Mouse (Mus musculus) forebrain, embryonic 10.5 days (tissue): ENCODE data around the gene Araf. TPM values are rescaled to one million over a fixed set of nuclear protein-coding genes. Genes with fewer than 3 reads are reported as not detected.
A peak's percentile ranks its signal among the peaks of the same experiment; 100 is the strongest.

Source experiments
- DNase-seq: peaks from one replicate; pipeline ENCODE4 v3.0.0-alpha.2; 2017; ENCODE audit warnings: low spot score; ENCODE audit errors: extremely low spot score
- H3K27ac ChIP-seq: fragments of 300-500 bp; sonication (generic); 2 replicates; pipeline ENCODE4 v1.5.1; 2016; ENCODE audit warnings: mild to moderate bottlenecking
- H3K27me3 ChIP-seq: fragments of 300-500 bp; sonication (generic); 2 replicates; pipeline ENCODE4 v1.6.1; 2016; ENCODE audit warnings: mild to moderate bottlenecking; ENCODE audit not compliant: poor library complexity, severe bottlenecking
- H3K36me3 ChIP-seq: fragments of 300-500 bp; sonication (generic); replicated peaks from 2 replicates; pipeline ENCODE4 v1.6.1; 2016; ENCODE audit warnings: mild to moderate bottlenecking, moderate library complexity
- H3K4me1 ChIP-seq: fragments of 300-500 bp; sonication (generic); 2 replicates; pipeline ENCODE4 v1.6.1; 2016
- H3K4me3 ChIP-seq: fragments of 300-500 bp; sonication (generic); 2 replicates; pipeline ENCODE4 v1.5.1; 2016; ENCODE audit warnings: mild to moderate bottlenecking, moderate library complexity
- H3K9me3 ChIP-seq: fragments of 300-500 bp; sonication (generic); 2 replicates; pipeline ENCODE4 v1.6.1; 2016; ENCODE audit warnings: mild to moderate bottlenecking, moderate library complexity
- WGBS: fragments of 180-500 bp; shearing (Covaris S2); methylation state at CpG from one replicate; pipeline ENCODE4 v1.1.7; 2016; 5-methylcytosine and 5-hydroxymethylcytosine counted together
- microRNA-seq: library from miRNA; unstranded; fragments of <30 nt; microRNA quantifications from one replicate; pipeline ENCODE4, GENCODE M21; 2017
- polyA plus RNA-seq: library from polyadenylated mRNA; unstranded; fragments of >200 nt; fragmentation: Nextera tagmentation; extraction: Ambion mirVana; gene quantifications from 2 replicates; pipeline ENCODE4 v1.2.1, GENCODE M21; 2016

The Araf gene
- polyA plus RNA-seq, 1 experiment from 2014 or later: 91.9 TPM

GRCm38 (mm10) chrX:20862105-20863065, 64.8 kb downstream of the Araf start:
- no peak for DNase-seq
- 45% methylated on average over 29 of the region's 29 CpGs for WGBS
- no peaks in the 10 kb centered on the region for H3K27me3 ChIP-seq
- H3K4me1 ChIP-seq: peaks cover 9% of the 10 kb centered on the region
- H3K4me3 ChIP-seq: no peak overlapping the region
- H3K9me3 ChIP-seq: peaks cover 6% of the 10 kb centered on the region; the same call in 1 of the 2 replicates
- H3K36me3 ChIP-seq: peaks cover 21% of the 10 kb centered on the region
- H3K27ac ChIP-seq: peak overlapping the region; percentile 65

GRCm38 (mm10) chrX:20863161-20864101, 65.8 kb downstream of the Araf start:
- Histone ChIP-seq H3K9me3 (peaks cover 6% of the 10 kb centered on the region; the same call in 1 of the 2 replicates), H3K27ac (no peak overlapping the region), H3K27me3 (no peaks in the 10 kb centered on the region), H3K4me1 (peaks cover 9% of the 10 kb centered on the region), H3K36me3 (peaks cover 11% of the 10 kb centered on the region), H3K4me3 (no peak overlapping the region)
- 90% methylated on average over 9 of the region's 9 CpGs for WGBS
- no peak for DNase-seq

- peaks cover 9% of the 10 kb centered on the region for H3K4me1 ChIP-seq
- no peaks in the 10 kb centered on the region for H3K27me3 ChIP-seq
- no peak for DNase-seq
- no peak overlapping the region for H3K4me3 ChIP-seq
- 0 out of 2 replicates have a peak, but pooled peaks cover under 1% of the 10 kb centered on the region for H3K9me3 ChIP-seq
- WGBS: 66% methylated on average over 4 of the region's 4 CpGs
- H3K36me3 ChIP-seq: no peaks in the 10 kb centered on the region
- H3K27ac ChIP-seq: no peak overlapping the region
Observed at GRCm38 (mm10) chrX:20868091-20868490, 70.5 kb downstream of the Araf start.

DNA sequence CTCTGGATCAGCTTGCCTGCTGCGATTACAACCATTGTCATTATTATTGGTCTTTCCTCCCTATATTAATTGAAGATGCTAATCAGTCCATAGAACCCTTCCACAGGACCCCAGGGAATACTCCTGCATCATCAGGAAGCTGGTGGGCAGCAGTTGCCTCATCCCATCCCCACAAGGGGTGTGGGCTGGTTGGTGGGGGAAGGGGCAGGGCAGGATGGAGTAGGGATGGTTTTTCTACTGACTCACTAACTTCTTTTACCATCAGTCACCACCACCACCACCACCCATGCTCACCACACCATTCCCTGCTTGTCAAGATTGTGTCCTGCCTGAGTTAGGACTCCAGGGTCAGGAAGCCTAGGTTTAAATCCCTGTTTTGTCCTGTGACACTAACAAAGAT, 71.6 kb downstream of the Araf start:
- no peak overlapping the region for H3K4me3 ChIP-seq
- H3K9me3 ChIP-seq: no peaks in the 10 kb centered on the region
- H3K27ac ChIP-seq: no peak overlapping the region
- DNase-seq: no peak
- H3K4me1 ChIP-seq: peaks cover 15% of the 10 kb centered on the region
- no peaks in the 10 kb centered on the region for H3K36me3 ChIP-seq
- WGBS: 96% methylated on average over 1 of the region's 1 CpGs
- H3K27me3 ChIP-seq: no peaks in the 10 kb centered on the region

DNA sequence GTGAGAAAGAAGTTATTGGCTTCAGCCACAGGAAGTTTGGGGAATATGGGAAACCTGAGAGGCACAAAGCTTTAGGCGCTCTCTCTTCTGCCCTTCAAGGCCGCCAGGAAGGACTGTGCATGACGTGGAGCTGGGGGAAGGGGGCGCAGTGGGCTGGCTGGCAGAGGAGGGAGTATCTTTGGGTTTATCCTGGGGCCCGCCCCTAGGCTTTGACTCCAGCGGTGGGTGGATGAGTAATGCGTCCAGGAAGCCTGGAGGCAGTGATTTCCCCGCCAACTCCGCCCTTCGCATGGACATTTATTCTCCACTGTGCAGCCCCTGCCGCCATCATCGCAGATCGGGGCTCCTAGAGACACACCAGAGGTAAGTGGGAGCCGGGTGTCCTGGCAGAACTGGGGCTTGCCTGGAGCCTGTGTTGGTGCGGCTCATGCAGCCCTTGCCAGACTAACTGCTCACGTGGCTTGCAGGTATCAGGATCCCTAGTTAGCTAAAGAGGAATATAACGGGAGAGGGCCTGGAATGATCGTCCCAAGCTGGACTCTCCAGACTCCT, 72.4 kb downstream of the Araf start, which contains the start of gene Timp1:
Timp1 (plus strand) TSS at position 205 of the 552 bp plus-strand sequence.
- Histone ChIP-seq H3K9me3 (no peaks in the 10 kb centered on the region), H3K27me3 (no peaks in the 10 kb centered on the region), H3K4me3 (peak within 1 kb of the TSS; percentile 39), H3K36me3 (no peaks in the 10 kb centered on the region), H3K27ac (no peak within 1 kb of the TSS), H3K4me1 (peaks cover 15% of the 10 kb centered on the region)
- WGBS: 22% methylated on average over 18 of the region's 18 CpGs
- DNase-seq: peak; percentile 37

- peaks cover 15% of the 10 kb centered on the region for H3K4me1 ChIP-seq
- WGBS: 31% methylated on average over 11 of the region's 11 CpGs
- H3K27me3 ChIP-seq: no peaks in the 10 kb centered on the region
- no peaks in the 10 kb centered on the region for H3K9me3 ChIP-seq
- peak; percentile 17 for DNase-seq
- no peak overlapping the region for H3K27ac ChIP-seq
- no peaks in the 10 kb centered on the region for H3K36me3 ChIP-seq
- no peak overlapping the region for H3K4me3 ChIP-seq
Observed at GRCm38 (mm10) chrX:20872928-20873500, 75.4 kb downstream of the Araf start.

DNA sequence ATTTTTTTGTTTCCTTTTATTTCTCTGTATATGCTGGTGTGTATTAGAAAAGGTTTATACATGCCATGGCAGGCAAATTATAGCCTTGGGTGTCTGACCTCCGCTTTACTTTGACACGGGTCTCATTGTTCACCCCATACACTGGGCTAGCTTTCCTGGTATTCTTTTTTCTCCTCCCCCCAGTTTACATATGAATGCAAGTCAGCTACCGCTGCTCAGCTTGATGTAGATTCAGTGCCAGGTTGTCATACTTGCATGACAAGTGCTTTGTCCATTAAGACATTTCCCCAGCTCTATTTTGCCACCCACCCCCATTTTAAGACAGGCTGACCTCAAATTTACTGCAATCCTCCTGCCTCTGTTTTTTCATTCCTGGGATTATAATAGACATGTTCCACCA, 77.6 kb downstream of the Araf start:
- Histone ChIP-seq H3K27ac (no peak overlapping the region), H3K4me3 (no peak overlapping the region), H3K27me3 (no peaks in the 10 kb centered on the region), H3K36me3 (no peaks in the 10 kb centered on the region), H3K4me1 (peaks cover 8% of the 10 kb centered on the region), H3K9me3 (no peaks in the 10 kb centered on the region)
- no peak for DNase-seq
- WGBS: 57% methylated on average over 3 of the region's 3 CpGs

DNA sequence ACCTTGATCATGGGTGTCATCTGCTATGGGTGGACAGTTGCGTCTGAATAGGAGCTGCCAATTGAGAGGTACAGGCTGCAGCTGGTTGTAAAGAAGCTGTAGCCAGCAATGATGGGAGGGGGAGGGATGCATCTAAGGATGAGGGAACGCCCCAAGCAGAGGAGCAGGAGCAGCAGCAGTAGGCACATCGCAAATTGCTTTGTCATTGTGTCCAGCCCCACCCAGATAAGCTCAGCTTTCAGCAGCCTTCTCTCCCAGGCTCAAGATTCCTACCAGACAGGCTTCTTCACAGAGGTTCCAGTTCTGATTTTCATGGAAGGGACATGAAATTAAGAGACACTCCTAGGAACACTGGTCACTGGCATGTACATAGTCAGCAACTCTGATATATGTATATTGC, 112.5 kb downstream of the Araf start:
- Histone ChIP-seq H3K27me3 (no peaks in the 10 kb centered on the region), H3K9me3 (no peaks in the 10 kb centered on the region), H3K27ac (no peak overlapping the region), H3K36me3 (no peaks in the 10 kb centered on the region), H3K4me3 (no peak overlapping the region), H3K4me1 (no peaks in the 10 kb centered on the region)
- DNase-seq: no peak
- WGBS: 49% methylated on average over 3 of the region's 3 CpGs

Small RNA genes within 50 kb of the gene (microRNA-seq; reads per million reads assigned to microRNA genes)
- gene Gm24824 (not detected), gene Mir5617 (not detected)

Other genes starting within 250 kb of the Araf start
- 0.16 and 0.17 TPM in 2 replicates for gene Rgn, start 248.0 kb upstream of the Araf start, polyA plus RNA-seq
- 110 and 111 TPM in 2 replicates for gene Rbm10, start 180.3 kb upstream of the Araf start, polyA plus RNA-seq
- gene Ndufb11, start 180.2 kb upstream of the Araf start, polyA plus RNA-seq: 173 and 180 TPM in 2 replicates
- gene Uba1, start 139.5 kb upstream of the Araf start, polyA plus RNA-seq: 251 and 252 TPM in 2 replicates
- gene Cdk16, start 109.9 kb upstream of the Araf start, polyA plus RNA-seq: 109 and 113 TPM in 2 replicates
- gene Usp11, start 93.9 kb upstream of the Araf start, polyA plus RNA-seq: 51.7 and 54.1 TPM in 2 replicates
- gene Timp1, start 72.4 kb downstream of the Araf start, polyA plus RNA-seq: 7.4 and 7.9 TPM in 2 replicates
- gene Syn1, start 123.2 kb downstream of the Araf start, polyA plus RNA-seq: 2.1 and 2.4 TPM in 2 replicates
- gene Cfp, start 133.7 kb downstream of the Araf start, polyA plus RNA-seq: 2.9 and 4.1 TPM in 2 replicates
- gene Elk1, start 152.8 kb downstream of the Araf start, polyA plus RNA-seq: 12.5 and 13.2 TPM in 2 replicates
- 62.9 and 73.1 TPM in 2 replicates for gene Uxt, start 164.2 kb downstream of the Araf start, polyA plus RNA-seq